Mouse (Mus musculus): Measurements from ENCODE around the gene Zfp57. TPM values are rescaled to one million over a fixed set of nuclear protein-coding genes. Genes with fewer than 3 reads are reported as not detected.
"Not testable (repeated sequence)": the region's sequence is repeated elsewhere in the genome, so short reads cannot be mapped to it uniquely, and the experiment has no call there.

Zfp57 gene
- polyA plus RNA-seq, 1 experiment from 2014 or later: 2.3 TPM

- H3K4me1 ChIP-seq (ENCODE audit: insufficient read depth): peaks cover 6% of the 10 kb centered on the region
- H3K9ac ChIP-seq (replicated peaks): no peak overlapping the region
- no peak overlapping the region for H3K4me3 ChIP-seq (ENCODE audit: low read depth, low read length)
- H3K27me3 ChIP-seq (ENCODE audit: insufficient read depth, low read length): peaks cover 9% of the 10 kb centered on the region
- ATAC-seq (no peak), DNase-seq (no peak)
- no peaks in the 10 kb centered on the region for H3K36me3 ChIP-seq (replicated peaks; ENCODE audit: insufficient read depth, low read length)
- no peak overlapping the region for H3K27ac ChIP-seq (ENCODE audit: low read depth)
- H3K4me2 ChIP-seq (ENCODE audit: low read depth, low read length): peak overlapping the region; percentile 75
- no peaks in the 10 kb centered on the region for H3K9me3 ChIP-seq (ENCODE audit: low read length)
- no peak for TF ChIP-seq EP300 (IDR thresholded peaks at IDR 0.05; ENCODE audit: low read depth)
- TF ChIP-seq CTCF (IDR thresholded peaks at IDR 0.05; ENCODE audit: low read depth): no peak
- WGBS (ENCODE audit: insufficient replicate concordance): 53% methylated on average over 4 of the region's 4 CpGs
Measured at GRCm38 (mm10) chr17:37003366-37003765, 2.4 kb downstream of the Zfp57 start.

DNA sequence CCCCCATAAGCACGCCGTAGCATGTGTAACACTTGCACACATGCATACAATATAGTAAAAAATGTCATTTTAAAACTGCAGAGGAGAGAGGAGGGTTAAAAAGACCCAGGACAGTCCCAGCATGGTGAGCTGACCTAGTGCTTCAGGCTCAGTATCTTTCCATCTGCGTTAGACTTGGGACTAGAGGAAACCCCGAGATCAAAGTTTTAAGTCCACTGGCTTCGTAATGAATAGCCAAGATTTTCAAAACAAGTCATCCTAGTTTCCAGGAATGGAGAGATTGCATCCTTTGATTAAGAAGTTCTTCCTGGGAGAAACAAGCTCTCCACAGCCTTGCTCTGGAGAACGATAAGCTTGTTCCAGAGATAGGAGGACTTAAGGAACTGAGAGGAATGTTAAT, 7.2 kb downstream of the Zfp57 start:
- Histone ChIP-seq H3K4me2 (ENCODE audit: low read depth, low read length) (no peak overlapping the region), H3K27me3 (ENCODE audit: insufficient read depth, low read length) (0 out of 2 replicates have a peak, but pooled peaks cover under 1% of the 10 kb centered on the region), H3K27ac (ENCODE audit: low read depth) (no peak overlapping the region), H3K4me1 (ENCODE audit: insufficient read depth) (no peaks in the 10 kb centered on the region), H3K9ac (replicated peaks) (no peak overlapping the region), H3K9me3 (ENCODE audit: low read length) (no peaks in the 10 kb centered on the region), H3K36me3 (replicated peaks; ENCODE audit: insufficient read depth, low read length) (no peaks in the 10 kb centered on the region), H3K4me3 (ENCODE audit: low read depth, low read length) (no peak overlapping the region)
- WGBS (ENCODE audit: insufficient replicate concordance): 75% methylated on average over 6 of the region's 6 CpGs
- TF ChIP-seq EP300 (IDR thresholded peaks at IDR 0.05; ENCODE audit: low read depth) (no peak), CTCF (IDR thresholded peaks at IDR 0.05; ENCODE audit: low read depth) (no peak)
- ATAC-seq: no peak
- DNase-seq: no peak

DNA sequence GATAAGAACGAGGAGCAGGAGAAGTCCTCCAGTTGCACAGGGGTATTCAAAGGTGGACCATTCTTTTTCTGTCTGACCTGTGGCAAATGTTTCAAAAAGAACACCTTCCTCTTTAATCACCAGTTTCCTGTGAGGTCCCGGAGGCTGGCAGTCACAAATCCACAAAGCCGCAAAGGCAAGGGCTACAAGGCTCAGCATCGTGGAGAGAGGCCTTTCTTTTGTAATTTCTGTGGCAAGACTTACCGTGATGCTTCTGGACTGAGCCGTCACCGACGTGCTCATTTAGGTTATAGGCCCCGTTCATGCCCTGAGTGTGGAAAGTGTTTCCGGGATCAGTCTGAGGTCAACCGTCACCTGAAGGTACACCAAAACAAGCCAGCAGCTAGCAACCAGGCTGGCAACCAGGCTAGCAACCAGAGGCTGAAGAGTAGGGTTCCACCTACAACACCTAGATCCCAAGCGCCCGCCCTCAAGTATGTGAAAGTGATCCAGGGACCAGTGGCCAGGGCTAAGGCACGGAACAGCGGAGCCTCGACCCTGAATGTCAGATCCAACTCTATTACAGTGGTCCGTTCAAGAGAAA, 8.6 kb downstream of the Zfp57 start:
- H3K9me3 ChIP-seq (ENCODE audit: low read length): no peaks in the 10 kb centered on the region
- H3K27me3 ChIP-seq (ENCODE audit: insufficient read depth, low read length): no peaks in the 10 kb centered on the region
- H3K4me3 ChIP-seq (ENCODE audit: low read depth, low read length): no peak overlapping the region
- no peaks in the 10 kb centered on the region for H3K4me1 ChIP-seq (ENCODE audit: insufficient read depth)
- no peak overlapping the region for H3K4me2 ChIP-seq (ENCODE audit: low read depth, low read length)
- 62% methylated on average over 17 of the region's 17 CpGs for WGBS (ENCODE audit: insufficient replicate concordance)
- ATAC-seq (no peak), DNase-seq (no peak)
- no peak for TF ChIP-seq CTCF (IDR thresholded peaks at IDR 0.05; ENCODE audit: low read depth)
- no peak for TF ChIP-seq EP300 (IDR thresholded peaks at IDR 0.05; ENCODE audit: low read depth)
- no peak overlapping the region for H3K9ac ChIP-seq (replicated peaks)
- H3K27ac ChIP-seq (ENCODE audit: low read depth): no peak overlapping the region
- H3K36me3 ChIP-seq (replicated peaks; ENCODE audit: insufficient read depth, low read length): no peaks in the 10 kb centered on the region

- ATAC-seq (no peak), DNase-seq (no peak)
- Histone ChIP-seq H3K4me1 (ENCODE audit: insufficient read depth) (no peaks in the 10 kb centered on the region), H3K4me3 (ENCODE audit: low read depth, low read length) (no peak overlapping the region), H3K4me2 (ENCODE audit: low read depth, low read length) (no peak overlapping the region), H3K27me3 (ENCODE audit: insufficient read depth, low read length) (no peaks in the 10 kb centered on the region), H3K36me3 (replicated peaks; ENCODE audit: insufficient read depth, low read length) (no peaks in the 10 kb centered on the region), H3K27ac (ENCODE audit: low read depth) (no peak overlapping the region), H3K9ac (replicated peaks) (no peak overlapping the region), H3K9me3 (ENCODE audit: low read length) (no peaks in the 10 kb centered on the region)
- 76% methylated on average over 3 of the region's 3 CpGs for WGBS (ENCODE audit: insufficient replicate concordance)
- TF ChIP-seq EP300 (IDR thresholded peaks at IDR 0.05; ENCODE audit: low read depth) (no peak), CTCF (IDR thresholded peaks at IDR 0.05; ENCODE audit: low read depth) (no peak)
Measured at GRCm38 (mm10) chr17:37011719-37012118, 10.8 kb downstream of the Zfp57 start.

DNA sequence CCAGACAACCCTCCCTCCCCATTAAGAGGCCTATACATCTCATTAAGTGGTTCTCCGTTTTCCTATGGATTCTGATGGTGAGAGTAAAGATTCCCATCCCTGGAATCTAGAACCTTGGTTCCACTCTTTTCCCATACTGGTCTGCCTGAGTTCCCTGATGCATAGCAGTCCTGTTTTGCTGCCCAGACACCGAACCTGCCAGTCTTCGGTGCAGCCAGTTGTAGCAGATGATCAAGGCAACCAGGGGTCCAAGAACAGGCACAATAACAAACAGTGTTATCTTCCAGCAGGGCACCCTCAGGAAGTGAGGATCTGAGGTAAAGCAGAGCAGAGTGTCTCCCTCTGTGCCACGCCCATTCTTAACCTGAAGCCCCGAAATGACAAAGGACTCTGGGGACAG, 11.2 kb downstream of the Zfp57 start:
- no peak for ATAC-seq
- Histone ChIP-seq H3K9ac (replicated peaks) (no peak overlapping the region), H3K4me3 (ENCODE audit: low read depth, low read length) (no peak overlapping the region), H3K4me2 (ENCODE audit: low read depth, low read length) (no peak overlapping the region), H3K36me3 (replicated peaks; ENCODE audit: insufficient read depth, low read length) (no peaks in the 10 kb centered on the region), H3K9me3 (ENCODE audit: low read length) (no peaks in the 10 kb centered on the region), H3K27me3 (ENCODE audit: insufficient read depth, low read length) (no peaks in the 10 kb centered on the region), H3K27ac (ENCODE audit: low read depth) (no peak overlapping the region), H3K4me1 (ENCODE audit: insufficient read depth) (no peaks in the 10 kb centered on the region)
- no peak for TF ChIP-seq EP300 (IDR thresholded peaks at IDR 0.05; ENCODE audit: low read depth)
- no peak for TF ChIP-seq CTCF (IDR thresholded peaks at IDR 0.05; ENCODE audit: low read depth)
- WGBS (ENCODE audit: insufficient replicate concordance): 52% methylated on average over 5 of the region's 5 CpGs
- DNase-seq: no peak

DNA sequence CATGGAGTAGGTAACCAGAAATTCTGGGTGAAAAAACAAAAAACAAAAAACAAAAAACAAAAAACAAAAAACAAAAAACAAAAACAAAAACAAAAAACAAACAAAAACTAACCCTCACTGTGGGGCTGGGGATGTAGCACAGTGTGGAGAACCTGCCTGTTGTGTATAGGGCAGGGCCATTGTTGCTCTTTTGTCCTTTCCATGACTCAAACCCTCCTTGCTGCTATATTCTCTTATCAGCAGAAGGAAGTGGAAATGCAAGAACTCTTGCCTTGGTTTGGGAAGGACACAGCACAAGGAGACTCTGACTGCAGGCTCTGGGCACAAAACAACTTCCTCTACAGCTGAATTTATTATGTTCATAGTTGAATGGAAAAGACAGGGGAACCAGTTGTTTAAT, 15.4 kb downstream of the Zfp57 start:
- Histone ChIP-seq H3K9me3 (ENCODE audit: low read length) (no peaks in the 10 kb centered on the region), H3K4me3 (ENCODE audit: low read depth, low read length) (no peak overlapping the region), H3K4me2 (ENCODE audit: low read depth, low read length) (no peak overlapping the region), H3K4me1 (ENCODE audit: insufficient read depth) (no peaks in the 10 kb centered on the region), H3K27ac (ENCODE audit: low read depth) (no peak overlapping the region), H3K27me3 (ENCODE audit: insufficient read depth, low read length) (no peaks in the 10 kb centered on the region), H3K36me3 (replicated peaks; ENCODE audit: insufficient read depth, low read length) (no peaks in the 10 kb centered on the region), H3K9ac (replicated peaks) (no peak overlapping the region)
- ATAC-seq (no peak), DNase-seq (no peak)
- TF ChIP-seq CTCF (IDR thresholded peaks at IDR 0.05; ENCODE audit: low read depth) (no peak), EP300 (IDR thresholded peaks at IDR 0.05; ENCODE audit: low read depth) (no peak)

DNA sequence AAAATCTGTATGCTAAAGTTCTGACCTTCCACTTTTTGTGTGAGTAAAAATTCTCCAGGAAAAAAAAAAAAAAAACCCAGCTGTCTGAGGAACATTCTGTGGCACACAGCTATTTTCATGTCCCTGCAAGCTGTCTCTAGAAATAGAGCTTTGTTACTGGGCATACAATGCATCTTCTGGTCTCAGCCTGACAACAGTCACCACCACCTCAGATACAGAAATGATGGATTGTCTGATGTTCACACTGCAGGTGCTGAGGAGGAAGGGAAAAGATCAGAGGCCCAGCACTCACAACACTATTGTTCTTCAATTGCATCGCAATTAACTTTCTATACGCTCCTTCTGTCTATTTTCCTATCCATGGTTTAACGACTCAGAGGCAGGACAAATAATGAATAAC, 17.4 kb downstream of the Zfp57 start:
- Histone ChIP-seq H3K9me3 (ENCODE audit: low read length) (no peaks in the 10 kb centered on the region), H3K27ac (ENCODE audit: low read depth) (no peak overlapping the region), H3K4me1 (ENCODE audit: insufficient read depth) (no peaks in the 10 kb centered on the region), H3K4me2 (ENCODE audit: low read depth, low read length) (no peak overlapping the region), H3K36me3 (replicated peaks; ENCODE audit: insufficient read depth, low read length) (no peaks in the 10 kb centered on the region), H3K27me3 (ENCODE audit: insufficient read depth, low read length) (no peaks in the 10 kb centered on the region), H3K9ac (replicated peaks) (no peak overlapping the region), H3K4me3 (ENCODE audit: low read depth, low read length) (no peak overlapping the region)
- no peak for DNase-seq
- no peak for TF ChIP-seq EP300 (IDR thresholded peaks at IDR 0.05; ENCODE audit: low read depth)
- no peak for TF ChIP-seq CTCF (IDR thresholded peaks at IDR 0.05; ENCODE audit: low read depth)
- WGBS (ENCODE audit: insufficient replicate concordance): 71% methylated on average over 3 of the region's 3 CpGs
- no peak for ATAC-seq

- not testable (repeated sequence) for H3K4me3 ChIP-seq (ENCODE audit: low read depth, low read length); H3K9ac ChIP-seq (replicated peaks); H3K4me2 ChIP-seq (ENCODE audit: low read depth, low read length); H3K27ac ChIP-seq (ENCODE audit: low read depth); H3K9me3 ChIP-seq (ENCODE audit: low read length); ATAC-seq; H3K27me3 ChIP-seq (ENCODE audit: insufficient read depth, low read length); H3K36me3 ChIP-seq (replicated peaks; ENCODE audit: insufficient read depth, low read length); H3K4me1 ChIP-seq (ENCODE audit: insufficient read depth); DNase-seq
- WGBS (ENCODE audit: insufficient replicate concordance): 89% methylated on average over 5 of the region's 5 CpGs
Measured at GRCm38 (mm10) chr17:37019242-37019641, 18.3 kb downstream of the Zfp57 start.

Measured in liver, postnatal 0 days (tissue).